Mouse (Mus musculus) megakaryocyte, embryonic 14.5 days (primary cell): Measurements from ENCODE around the gene H2-K1. TPM values are rescaled to one million over a fixed set of nuclear protein-coding genes. Genes with fewer than 3 reads are reported as not detected.

Experiments
- H3K27me3 ChIP-seq: replicated peaks from 2 replicates; pipeline ENCODE3; 2012; ENCODE audit warnings: inconsistent platforms
- H3K36me3 ChIP-seq: replicated peaks from 2 replicates; pipeline ENCODE3; 2012; ENCODE audit warnings: low read length, inconsistent platforms, mixed read lengths
- H3K4me1 ChIP-seq: 2 replicates; pipeline ENCODE4 v1.6.1; 2012; ENCODE audit warnings: inconsistent platforms
- H3K4me3 ChIP-seq: replicated peaks from 2 replicates; pipeline ENCODE3; 2012; ENCODE audit warnings: moderate library complexity, mild to moderate bottlenecking, inconsistent platforms
- H3K9me3 ChIP-seq: 2 replicates; pipeline ENCODE4 v1.6.1; 2012; ENCODE audit warnings: inconsistent platforms
- FLI1 ChIP-seq: IDR thresholded peaks from 2 replicates; pipeline ENCODE4 v1.6.1; 2012; ENCODE audit warnings: low read length, inconsistent platforms, mixed read lengths
- GATA1 ChIP-seq: IDR thresholded peaks from 3 replicates; pipeline ENCODE4 v1.6.1; 2012; ENCODE audit warnings: mixed read lengths, low read length, inconsistent platforms, borderline replicate concordance
- polyA plus RNA-seq: library from polyadenylated mRNA; stranded (reverse); fragments of >175 nt; gene quantifications from 2 replicates; pipeline ENCODE4 v1.2.3, GENCODE M21; 2012; ENCODE audit warnings: low replicate concordance; ENCODE audit not compliant: insufficient read depth

The H2-K1 gene
- polyA plus RNA-seq, 1 experiment: 307 TPM

DNA sequence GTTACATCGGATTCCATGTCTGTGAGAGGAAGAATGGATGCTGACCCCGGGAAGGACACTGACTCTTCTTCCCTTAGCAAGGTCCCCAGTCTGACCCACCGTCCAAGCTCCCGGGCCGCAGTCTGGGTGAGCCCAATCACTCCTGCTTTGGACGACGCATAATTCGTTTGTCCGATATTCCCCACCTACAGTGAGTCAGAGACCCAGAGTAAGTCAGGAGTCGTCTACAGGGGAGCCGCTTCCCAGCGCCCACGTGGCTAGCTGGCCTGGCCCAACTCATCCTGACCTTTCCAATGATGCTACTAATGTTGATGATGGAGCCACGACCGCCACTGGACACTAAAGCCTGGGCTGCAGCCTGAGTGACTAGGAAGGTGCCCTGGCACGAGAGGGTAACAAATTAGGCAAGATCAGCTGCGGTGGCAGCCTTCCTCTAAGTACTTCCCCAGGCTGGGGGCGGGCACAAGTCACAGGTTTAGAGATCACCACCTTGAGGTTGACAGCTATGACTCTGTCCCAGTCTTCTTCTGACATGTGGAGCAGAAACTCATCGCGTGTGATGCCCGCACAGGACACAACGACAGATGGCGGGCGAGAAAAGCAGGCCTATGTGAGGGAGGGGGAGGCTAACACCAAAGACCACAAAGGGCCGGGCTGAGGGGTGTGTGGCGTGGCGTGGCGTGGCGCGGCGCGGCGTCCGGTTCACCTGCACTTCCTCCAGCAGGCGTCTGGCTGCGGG is 26.9 kb upstream of the H2-K1 start:
- H3K36me3 ChIP-seq: peaks cover 45% of the 10 kb centered on the region
- peaks cover 11% of the 10 kb centered on the region for H3K9me3 ChIP-seq
- H3K27me3 ChIP-seq: no peaks in the 10 kb centered on the region
- H3K4me3 ChIP-seq: peak overlapping the region; percentile 96
- TF ChIP-seq GATA1 (no peak), FLI1 (no peak)
- H3K4me1 ChIP-seq: peaks cover 72% of the 10 kb centered on the region

DNA sequence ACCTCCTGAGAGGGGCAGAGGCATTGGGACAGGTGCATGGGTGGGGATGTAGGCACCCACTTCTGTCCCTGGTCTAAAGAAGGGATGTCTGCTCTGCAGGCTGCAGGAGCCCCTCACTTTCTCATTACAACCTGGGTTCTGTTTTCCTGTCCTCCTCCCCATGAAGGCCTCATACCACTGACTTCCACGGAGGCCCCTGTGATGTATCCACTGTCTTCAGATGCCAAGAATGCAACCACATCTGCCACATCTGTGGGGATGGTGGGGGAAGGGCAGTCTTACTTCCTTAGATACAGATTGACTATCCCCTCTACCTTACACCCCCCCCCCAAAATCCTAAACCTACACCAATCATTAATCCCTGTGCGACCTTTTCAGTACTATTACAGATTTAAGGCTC is 26.1 kb upstream of the H2-K1 start:
- Histone ChIP-seq H3K36me3 (peaks cover 54% of the 10 kb centered on the region), H3K4me1 (peaks cover 72% of the 10 kb centered on the region), H3K4me3 (peak overlapping the region; percentile 96), H3K27me3 (no peaks in the 10 kb centered on the region), H3K9me3 (peaks cover 17% of the 10 kb centered on the region)
- TF ChIP-seq FLI1 (no peak), GATA1 (no peak)

DNA sequence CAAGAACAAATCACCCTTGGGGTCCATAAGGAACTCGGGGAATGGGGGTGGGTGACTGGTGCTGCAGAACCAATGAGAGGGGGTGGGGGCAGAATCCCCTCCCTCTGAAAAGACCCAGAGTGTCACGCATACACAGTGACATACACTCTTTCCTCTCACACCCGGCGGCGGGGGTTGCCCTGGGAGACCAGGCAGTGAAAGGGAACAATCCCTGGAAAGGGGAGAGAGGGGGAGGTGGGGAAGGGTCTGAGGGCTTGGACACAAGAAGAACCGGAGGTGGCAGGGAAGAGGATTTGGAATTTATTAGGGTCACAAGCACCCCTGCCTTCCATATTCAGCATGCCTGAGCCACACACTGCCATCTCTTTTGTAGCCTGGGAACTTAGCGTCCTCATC is 25.6 kb upstream of the H2-K1 start:
- Histone ChIP-seq H3K4me3 (peak overlapping the region; percentile 96), H3K4me1 (peaks cover 69% of the 10 kb centered on the region), H3K27me3 (no peaks in the 10 kb centered on the region), H3K36me3 (peaks cover 57% of the 10 kb centered on the region), H3K9me3 (peaks cover 22% of the 10 kb centered on the region)
- TF ChIP-seq GATA1 (no peak), FLI1 (no peak)

DNA sequence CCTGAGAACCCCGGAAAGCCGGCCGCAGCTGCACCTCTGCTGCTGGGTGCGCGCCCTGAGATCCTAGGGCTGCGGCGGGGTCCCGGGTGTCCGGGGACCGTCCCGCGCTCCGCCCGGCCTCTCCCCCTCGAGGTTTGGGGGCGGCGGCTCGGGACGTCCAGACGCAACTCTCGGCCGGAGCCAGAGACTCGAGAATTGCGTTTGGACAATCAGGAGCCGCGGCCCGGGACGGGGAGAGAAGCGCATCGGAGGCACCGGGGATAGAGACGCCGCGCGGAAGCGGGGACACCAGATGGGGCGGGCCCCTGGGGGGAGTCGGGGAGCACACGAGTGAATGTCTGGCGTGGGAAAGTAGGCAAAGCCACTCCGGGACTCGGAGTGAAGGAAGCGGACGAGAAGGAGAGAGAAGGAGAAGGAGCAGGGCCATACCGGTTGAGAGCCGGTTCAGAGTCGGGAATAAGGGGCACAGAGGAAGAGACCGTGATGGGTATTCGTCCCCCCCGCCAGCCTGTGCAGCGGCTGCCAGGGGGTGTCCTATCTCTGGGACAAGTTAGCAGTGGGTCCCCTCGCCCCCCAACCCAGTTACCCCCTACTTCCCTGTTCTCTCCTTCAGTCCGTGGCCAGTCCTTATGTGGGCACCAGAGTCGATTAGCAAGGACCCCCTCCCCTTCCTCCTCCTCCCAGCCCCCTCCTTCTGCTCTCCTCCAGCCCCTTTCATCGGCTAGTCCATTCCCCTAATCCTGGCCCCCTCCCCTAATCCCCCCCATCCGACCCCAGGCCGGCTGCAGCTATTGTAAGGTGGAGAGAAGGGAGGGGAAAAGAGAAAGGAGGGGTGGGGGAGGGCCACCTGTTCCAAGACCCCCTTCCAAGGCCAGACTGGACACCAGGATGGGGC is 25.0 kb upstream of the H2-K1 start:
- Histone ChIP-seq H3K4me3 (peak overlapping the region; percentile 96), H3K27me3 (no peaks in the 10 kb centered on the region), H3K36me3 (peaks cover 55% of the 10 kb centered on the region), H3K9me3 (peaks cover 24% of the 10 kb centered on the region), H3K4me1 (peaks cover 63% of the 10 kb centered on the region)
- TF ChIP-seq FLI1 (no peak), GATA1 (no peak)

DNA sequence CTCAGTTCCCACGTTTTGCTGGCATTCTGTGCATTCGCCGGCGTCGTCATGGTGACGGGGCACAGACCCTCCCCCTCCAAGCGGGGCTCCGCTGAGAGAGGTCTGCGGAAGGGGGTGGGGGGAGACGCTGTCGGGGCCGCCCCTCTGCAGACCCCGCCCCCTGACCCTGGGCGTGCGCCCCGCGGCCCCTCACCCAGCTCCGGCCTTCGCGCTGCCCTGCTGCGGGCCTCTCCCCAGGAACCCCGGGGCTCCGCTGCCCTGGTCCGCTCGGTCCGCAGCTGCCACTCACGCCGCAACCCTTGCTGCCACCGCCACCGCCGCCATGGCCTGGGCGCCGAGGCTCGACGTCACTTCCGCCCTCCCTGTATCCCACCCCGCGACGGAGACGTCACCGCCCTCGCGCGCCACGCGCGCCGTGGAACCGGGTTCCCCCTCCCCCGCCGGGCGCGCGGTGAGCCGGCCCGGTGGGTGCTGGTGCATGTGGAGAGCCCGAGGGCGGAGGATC is 24.2 kb upstream of the H2-K1 start, which contains the start of gene Ring1:
TSS of gene Ring1 (minus strand) at position 364 of the 505 bp plus-strand sequence.
- no peak for TF ChIP-seq GATA1
- TF ChIP-seq FLI1: no peak
- H3K27me3 ChIP-seq: no peaks in the 10 kb centered on the region
- peak within 1 kb of the TSS; percentile 96 for H3K4me3 ChIP-seq
- peaks cover 32% of the 10 kb centered on the region for H3K9me3 ChIP-seq
- H3K4me1 ChIP-seq: peaks cover 56% of the 10 kb centered on the region
- peaks cover 48% of the 10 kb centered on the region for H3K36me3 ChIP-seq

DNA sequence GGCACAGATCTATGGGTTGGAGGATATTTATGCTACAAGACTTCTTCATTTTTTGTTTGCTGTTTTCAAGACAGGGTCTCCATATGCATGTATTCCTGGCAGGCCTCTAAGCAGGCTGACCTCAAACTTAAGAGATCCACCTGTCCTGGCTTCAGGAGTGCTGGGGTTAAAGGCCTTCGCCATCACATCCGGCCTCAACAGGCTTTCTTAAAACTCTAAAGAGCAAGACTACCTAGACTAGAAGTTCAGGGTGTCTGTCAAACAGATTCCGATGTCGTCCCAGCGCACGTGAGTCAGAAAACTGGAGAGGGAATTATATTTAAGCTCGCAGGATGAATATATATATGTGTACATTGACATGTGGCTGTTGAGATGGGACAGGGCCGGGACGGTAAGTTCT is 23.5 kb upstream of the H2-K1 start:
- TF ChIP-seq FLI1: no peak
- TF ChIP-seq GATA1: no peak
- H3K4me1 ChIP-seq: peaks cover 49% of the 10 kb centered on the region
- peak overlapping the region; percentile 96 for H3K4me3 ChIP-seq
- H3K9me3 ChIP-seq: peaks cover 35% of the 10 kb centered on the region
- H3K36me3 ChIP-seq: peaks cover 41% of the 10 kb centered on the region
- H3K27me3 ChIP-seq: no peaks in the 10 kb centered on the region

DNA sequence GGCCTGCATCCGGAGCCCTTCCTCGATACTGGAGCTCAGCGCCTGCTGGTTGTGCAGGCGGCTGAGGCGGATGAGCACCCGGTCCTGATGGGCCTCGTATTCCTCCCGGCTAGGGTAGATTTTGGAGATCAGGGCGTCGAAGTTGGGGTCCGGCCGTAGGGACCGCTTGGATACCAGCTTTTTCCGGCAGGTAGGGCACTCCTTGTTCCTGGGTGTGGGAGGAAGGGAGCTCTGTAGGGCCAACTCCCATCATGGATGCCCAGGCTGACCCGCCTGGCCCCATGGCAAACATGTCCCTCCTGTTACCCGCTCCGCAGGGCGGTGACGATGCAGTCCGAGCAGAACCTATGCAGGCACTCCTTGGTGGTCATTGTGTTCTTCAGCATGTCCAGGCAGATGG is 22.8 kb upstream of the H2-K1 start:
- Histone ChIP-seq H3K4me1 (peaks cover 42% of the 10 kb centered on the region), H3K27me3 (no peaks in the 10 kb centered on the region), H3K9me3 (peaks cover 35% of the 10 kb centered on the region), H3K4me3 (peak overlapping the region; percentile 40), H3K36me3 (peaks cover 34% of the 10 kb centered on the region)
- no peak for TF ChIP-seq FLI1
- no peak for TF ChIP-seq GATA1

DNA sequence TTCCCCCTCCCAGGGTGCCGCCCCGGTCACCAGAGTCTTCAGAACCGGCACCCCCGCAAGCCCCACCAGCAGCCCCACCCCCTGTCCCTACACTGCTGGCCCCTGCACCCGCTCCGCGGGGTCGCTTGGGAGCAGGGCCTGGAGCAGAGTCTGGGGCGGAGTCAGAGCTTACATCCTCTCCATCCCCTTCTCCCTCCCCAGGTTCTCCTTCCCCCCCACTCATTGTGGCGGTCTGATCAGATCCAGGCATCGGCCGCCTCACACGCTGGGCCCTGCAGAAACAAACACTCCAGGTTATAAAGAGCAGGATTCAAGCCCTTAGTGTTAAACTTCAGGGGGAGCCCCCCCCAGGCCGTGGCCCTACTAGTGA is 22.3 kb upstream of the H2-K1 start:
- no peak overlapping the region for H3K4me3 ChIP-seq
- TF ChIP-seq FLI1: no peak
- no peak for TF ChIP-seq GATA1
- H3K27me3 ChIP-seq: no peaks in the 10 kb centered on the region
- peaks cover 36% of the 10 kb centered on the region for H3K4me1 ChIP-seq
- peaks cover 35% of the 10 kb centered on the region for H3K9me3 ChIP-seq
- peaks cover 32% of the 10 kb centered on the region for H3K36me3 ChIP-seq

DNA sequence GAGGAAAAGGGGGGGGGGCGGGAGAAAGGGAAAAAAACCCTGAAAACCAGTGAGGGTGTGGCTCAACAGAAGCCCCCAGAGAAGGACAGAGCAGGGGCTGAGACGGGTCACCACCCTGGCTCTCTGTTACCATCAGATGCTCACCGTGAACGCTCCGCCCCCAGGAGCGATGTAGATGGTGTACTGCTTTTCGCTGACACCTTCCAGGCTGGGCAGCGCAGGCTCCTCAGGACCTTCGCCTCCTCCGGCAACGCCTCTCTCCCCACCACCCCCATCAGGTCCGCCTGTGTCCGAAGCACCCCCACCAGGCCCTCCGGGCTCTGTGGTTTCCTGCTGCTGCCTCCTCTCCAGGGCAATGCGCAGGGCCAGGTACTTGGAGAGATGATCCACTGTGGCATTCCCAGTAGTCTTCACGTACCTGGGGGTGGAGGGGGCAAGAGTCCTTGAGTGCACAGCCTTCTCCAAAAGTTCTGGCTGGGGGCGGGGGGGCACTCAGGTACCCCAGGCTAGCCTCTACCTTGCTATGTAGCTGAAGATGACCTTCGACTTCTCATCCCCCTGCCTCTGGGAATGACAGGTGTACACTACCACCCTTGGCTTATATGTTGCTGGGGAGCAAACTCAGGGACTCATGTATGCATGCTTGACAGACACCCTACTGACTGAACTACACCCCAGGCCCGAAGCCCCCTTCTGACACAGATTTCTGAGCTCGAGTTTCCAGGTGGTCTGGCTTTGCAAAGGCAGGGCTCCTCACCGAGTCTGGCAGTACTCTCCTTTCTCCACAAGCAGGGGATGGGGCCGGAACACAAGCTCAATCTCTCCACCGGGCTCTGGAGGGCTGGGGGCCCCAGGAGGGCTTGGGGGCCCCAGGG is 21.6 kb upstream of the H2-K1 start:
- Histone ChIP-seq H3K9me3 (peaks cover 35% of the 10 kb centered on the region), H3K4me1 (peaks cover 30% of the 10 kb centered on the region), H3K27me3 (no peaks in the 10 kb centered on the region), H3K4me3 (no peak overlapping the region), H3K36me3 (peaks cover 32% of the 10 kb centered on the region)
- TF ChIP-seq GATA1 (no peak), FLI1 (no peak)
